Mouse (Mus musculus) layer of hippocampus, adult 8-10 months (tissue): ENCODE measurements at regions not wholly inside any gene's neighbourhood (a gene's known extent, or its start where the extent isn't known, plus 50 kb on each side); places are given as distances from the start of the nearest gene placed in this dataset.

Experiments
- DNase-seq, 2 experiments: peaks; one replicate each; pipeline ENCODE4 v3.0.0; 2022; ENCODE audit warnings: low spot score in 2 of 2

DNA sequence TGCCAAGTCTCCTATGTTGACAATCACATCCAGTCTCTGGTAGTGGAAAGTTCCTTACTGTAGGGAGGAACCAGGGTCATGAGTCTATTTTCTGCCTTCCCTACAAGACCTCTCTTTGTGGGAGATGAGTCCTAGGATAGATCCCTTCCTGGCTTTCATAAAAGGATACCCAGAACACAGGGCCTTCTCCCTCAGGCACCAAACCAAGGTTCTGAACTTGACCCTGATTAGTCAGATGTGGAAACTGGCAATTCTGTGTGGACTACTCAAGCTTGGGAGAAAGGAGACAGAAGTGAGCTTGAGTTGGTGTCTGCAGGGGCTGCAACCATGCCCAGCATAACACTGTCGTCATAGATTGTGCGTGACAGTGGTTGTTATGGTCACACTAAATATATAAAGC lies 293.6 kb upstream of the Hs6st1 start:
- DNase-seq, result no peak

DNA sequence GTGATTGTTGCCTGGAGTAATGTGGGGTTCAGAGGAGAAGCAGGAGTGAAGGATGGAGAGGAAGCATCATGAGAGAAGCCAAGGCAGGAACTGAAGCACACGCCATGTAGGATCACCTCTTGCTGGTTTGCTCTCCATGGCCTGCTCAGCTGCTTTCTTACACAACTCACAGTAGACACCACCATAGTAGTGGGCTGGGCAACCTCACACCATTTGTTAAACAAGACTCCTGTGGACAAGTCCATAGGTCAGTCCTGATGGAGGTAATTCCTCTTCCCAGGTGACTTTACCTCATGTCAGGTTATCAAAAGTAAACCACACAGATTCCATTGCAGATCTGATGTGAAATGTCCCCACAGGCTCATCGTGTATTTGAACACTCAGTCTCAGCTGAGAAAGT lies 285.5 kb upstream of the Hs6st1 start:
- no peak for DNase-seq

- no peak for DNase-seq
Observed at GRCm38 (mm10) chr1:35783427-35783826, 284.8 kb upstream of the Hs6st1 start.

GRCm38 (mm10) chr1:35786241-35786640 lies 282.0 kb upstream of the Hs6st1 start:
- DNase-seq, result no peak

DNA sequence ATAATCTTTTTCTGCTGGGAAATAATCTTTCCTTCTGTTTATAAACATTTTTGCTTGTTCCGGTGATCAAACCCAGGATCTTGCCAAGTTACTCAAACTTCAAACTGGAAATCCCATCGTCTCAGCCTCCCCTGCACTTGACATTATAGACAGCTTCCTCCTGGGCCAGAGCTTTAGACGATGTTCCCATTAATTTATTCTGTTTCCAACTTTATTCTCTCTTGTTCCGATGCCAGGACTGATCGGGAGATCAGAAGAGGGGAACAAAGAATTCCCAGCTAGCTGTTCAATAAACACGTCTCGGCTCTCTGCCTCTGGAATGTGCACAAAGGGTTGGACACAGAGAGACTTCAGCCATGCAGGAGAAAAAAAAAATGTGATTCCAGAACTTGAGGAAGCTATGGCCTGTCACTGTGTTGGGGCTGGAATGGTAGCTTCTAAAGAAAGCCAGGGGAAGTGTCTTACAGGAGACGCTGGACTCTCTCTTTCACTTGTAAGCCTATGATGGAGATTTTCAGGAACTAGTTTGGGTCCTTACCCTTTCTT lies 281.5 kb upstream of the Hs6st1 start:
- no peak for DNase-seq

- no peak for DNase-seq
Observed at GRCm38 (mm10) chr1:35797064-35797463, 271.1 kb upstream of the Hs6st1 start.

DNA sequence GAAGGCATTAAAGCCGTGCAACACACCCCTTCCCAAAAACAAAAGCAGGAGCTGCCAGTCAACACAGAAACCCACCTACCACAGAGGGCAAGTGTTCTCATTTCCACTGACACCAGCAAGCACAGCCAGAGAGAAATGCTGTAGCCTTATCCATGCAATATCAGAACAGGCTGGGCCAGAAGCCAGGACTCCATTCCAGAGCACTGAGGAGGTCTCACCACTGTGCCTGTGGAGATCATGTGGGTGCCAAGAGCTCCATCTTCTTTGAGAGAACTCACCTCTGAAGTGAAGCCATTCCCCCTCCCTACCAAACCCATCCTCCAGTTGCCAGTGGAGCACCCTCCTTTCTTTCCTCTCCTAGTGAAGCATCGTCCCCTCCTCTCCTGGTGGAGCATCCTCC lies 270.7 kb upstream of the Hs6st1 start:
- DNase-seq, result no peak

DNA sequence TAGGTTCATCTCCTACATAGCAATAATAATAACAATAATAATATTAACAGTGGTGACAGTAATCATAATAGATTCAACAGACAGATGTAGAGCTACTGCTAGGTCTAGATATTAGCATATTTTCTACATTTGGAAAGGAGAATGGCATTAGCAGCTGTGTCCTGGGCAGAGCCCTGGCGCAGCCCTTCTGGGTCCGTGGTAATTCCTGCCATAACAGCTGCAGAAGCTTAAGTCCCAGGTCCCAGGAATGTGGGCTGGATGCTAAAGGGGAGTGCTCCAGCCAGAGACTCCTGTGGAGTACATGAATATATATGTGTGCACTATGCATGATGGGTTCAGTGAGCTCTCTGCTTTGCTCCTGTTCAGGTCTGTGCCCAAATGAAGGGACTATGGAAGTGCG lies 262.7 kb upstream of the Hs6st1 start:
- no peak for DNase-seq

DNA sequence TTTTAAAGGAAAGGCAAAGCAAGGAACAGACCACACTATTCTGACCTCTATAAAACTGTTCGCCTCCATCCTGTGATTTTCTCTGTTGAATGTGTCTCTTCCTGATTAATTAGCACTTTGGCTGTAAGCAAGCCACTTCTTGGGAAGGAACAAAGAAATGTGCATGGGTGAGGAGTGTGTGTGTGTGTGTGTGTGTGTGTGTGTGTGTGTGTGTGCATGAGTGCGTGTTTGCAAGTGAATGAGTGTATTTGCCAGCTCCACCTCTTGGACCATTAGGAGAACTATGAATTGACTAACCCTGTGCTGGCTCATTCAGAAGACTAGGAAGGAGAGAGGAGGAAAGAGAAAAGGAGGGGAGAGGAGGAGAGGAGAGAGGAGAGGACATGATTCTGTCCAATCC lies 261.9 kb upstream of the Hs6st1 start:
- DNase-seq, result no peak

DNA sequence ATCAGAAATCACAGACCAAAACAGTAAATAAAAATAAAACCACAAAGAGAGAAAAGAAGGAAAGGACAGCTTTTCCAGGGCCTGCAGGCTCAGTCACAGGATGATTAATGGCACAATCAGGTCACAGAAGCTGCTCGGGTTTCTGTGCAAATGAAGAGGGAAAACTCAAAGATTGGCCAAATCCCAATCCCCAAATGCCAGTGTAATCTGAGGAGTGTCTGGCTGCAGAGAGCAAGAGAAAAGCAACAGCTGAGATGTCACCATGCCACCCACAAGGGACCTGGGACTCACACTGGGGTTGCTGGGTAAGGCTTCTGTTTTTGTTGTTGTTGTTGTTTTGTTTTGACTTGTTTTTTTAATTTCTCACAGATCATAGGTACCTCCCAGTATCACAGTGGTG lies 261.5 kb upstream of the Hs6st1 start:
- no peak for DNase-seq

DNA sequence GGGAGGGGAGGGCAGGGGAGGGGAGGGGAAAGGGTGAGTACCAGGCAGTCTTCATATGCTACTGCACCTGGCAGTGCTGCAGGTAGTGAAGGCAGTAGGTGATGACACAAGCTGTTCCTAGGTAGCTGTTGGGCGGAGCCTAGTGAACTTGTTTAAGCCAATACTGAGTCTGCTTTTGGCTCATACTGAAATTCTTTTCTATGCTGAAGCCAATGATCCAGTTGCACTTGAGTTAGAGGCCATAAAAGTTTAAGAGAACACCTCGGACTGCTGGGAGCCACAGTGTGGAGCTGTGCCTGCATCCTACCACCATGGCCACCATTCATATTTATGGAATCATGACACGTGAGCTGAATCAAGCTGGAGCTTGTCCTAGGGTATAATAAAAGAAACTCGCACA lies 259.3 kb upstream of the Hs6st1 start:
- DNase-seq, result no peak

- no peak for DNase-seq
Observed at GRCm38 (mm10) chr1:35809341-35809740, 258.9 kb upstream of the Hs6st1 start.

GRCm38 (mm10) chr1:35810571-35811342 lies 257.4 kb upstream of the Hs6st1 start:
- DNase-seq, result no peak

DNA sequence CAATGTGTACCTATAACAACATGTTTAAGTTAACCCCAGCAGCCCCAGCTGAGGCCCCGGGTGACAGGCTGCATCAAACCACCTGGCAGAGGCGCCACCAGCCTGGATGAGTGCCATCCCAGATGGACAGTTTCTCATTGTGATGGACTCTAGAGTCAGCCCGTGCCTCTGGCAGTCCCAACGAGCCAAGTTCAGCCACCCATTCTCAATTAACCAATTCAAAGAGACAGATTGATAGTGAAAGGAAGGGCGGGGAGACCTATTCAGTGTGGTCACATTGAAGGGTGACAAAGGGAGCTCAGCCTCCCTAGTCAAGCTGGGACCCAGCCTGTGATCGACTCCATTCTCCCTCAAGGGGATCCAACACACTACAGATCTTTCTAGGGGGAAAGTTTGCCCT lies 256.8 kb upstream of the Hs6st1 start:
- no peak for DNase-seq

DNA sequence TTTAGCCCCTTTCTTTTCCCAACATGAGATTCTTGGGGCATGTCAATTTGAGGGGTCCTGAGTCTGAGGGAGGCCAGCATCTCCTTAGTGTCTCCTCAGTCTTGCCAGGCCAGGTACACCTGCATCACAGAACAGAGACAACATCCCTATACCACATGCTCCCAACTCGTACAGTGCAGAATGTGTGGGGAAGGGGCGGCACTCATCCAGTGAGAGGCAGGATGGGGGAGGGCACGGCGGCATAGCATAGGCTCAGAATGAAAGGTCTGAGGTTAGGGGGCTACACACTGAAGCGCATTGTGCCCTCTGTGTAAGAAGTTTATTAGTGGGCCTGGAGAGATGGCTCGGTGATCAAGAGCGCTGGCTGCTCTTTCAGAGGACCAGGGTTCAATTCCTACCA lies 256.4 kb upstream of the Hs6st1 start:
- DNase-seq, result no peak

- DNase-seq, result no peak
Observed at GRCm38 (mm10) chr1:35813625-35814024, 254.6 kb upstream of the Hs6st1 start.

- DNase-seq, result no peak
Observed at GRCm38 (mm10) chr1:35814207-35814606, 254.0 kb upstream of the Hs6st1 start.

DNA sequence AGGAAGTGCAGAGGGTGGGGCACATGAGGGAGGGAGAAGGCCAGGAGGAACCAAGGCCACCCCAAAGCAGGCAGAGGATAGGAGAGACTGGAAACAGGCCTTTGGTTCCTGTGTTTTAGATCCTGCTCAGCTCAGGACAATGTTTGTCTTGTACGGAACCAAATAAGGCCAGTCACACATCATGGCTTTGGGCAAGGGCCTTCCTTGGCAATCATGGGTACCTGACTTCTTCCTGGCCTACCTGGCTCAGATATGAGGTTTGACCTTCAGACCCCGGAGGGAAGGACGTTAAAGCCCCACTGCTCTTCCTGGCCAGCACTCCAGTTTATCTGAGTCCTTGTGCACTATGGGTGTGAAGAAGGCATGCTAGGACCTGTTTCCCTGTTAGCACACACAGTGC lies 253.4 kb upstream of the Hs6st1 start:
- no peak for DNase-seq

DNA sequence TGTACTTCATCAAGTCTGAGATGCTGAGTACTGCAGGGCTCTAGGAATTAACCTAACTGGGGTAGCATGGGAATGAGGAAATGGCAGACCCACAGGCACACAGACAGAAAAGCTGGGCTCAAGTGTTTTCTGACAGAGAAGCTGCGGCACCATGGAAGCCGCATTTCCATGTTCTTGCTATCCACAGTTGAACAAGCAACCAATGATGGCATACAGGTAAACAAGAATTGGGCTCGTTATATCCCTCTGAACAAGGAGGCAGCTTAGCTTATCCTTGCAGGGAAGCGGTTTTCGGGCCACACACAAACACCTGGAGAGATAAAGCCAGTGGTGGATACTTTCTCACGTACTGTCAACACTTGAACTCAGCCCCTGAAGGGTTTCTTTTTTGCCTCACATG lies 246.4 kb upstream of the Hs6st1 start:
- no peak for DNase-seq

- no peak for DNase-seq
Observed at GRCm38 (mm10) chr1:35822376-35823202, 245.6 kb upstream of the Hs6st1 start.

- DNase-seq, result no peak
Observed at GRCm38 (mm10) chr1:35823496-35823895, 244.7 kb upstream of the Hs6st1 start.

- DNase-seq, result no peak
Observed at GRCm38 (mm10) chr1:35823981-35824880, 244.0 kb upstream of the Hs6st1 start.
